Mouse (Mus musculus): ENCODE measurements around the gene Ddt. TPM values are rescaled to one million over a fixed set of nuclear protein-coding genes. Genes with fewer than 3 reads are reported as not detected.
A peak's percentile ranks its signal among the peaks of the same experiment; 100 is the strongest.
"Not testable (repeated sequence)": the region's sequence is repeated elsewhere in the genome, so short reads cannot be mapped to it uniquely, and the experiment has no call there.

Gene Ddt
- polyA plus RNA-seq, 1 experiment: 42.1 TPM

GRCm38 (mm10) chr10:75774587-75774986, 1.4 kb upstream of the Ddt start:
- Histone ChIP-seq H3K4me3 (ENCODE audit: insufficient read depth, low read length) (no peak overlapping the region), H3K4me1 (ENCODE audit: control insufficient read depth, insufficient read depth, low read length) (no peaks in the 10 kb centered on the region; the same call in 1 of the 2 replicates), H3K27ac (ENCODE audit: insufficient read depth, low read length) (no peak overlapping the region)
- TF ChIP-seq CTCF (IDR thresholded peaks at IDR 0.05; ENCODE audit: borderline replicate concordance, insufficient read depth, low read length): no peak
- no peak for TF ChIP-seq POLR2A (IDR thresholded peaks at IDR 0.05; ENCODE audit: low read depth, low read length)

GRCm38 (mm10) chr10:75774102-75774501, 888 bp upstream of the Ddt start:
- Histone ChIP-seq H3K4me1 (ENCODE audit: control insufficient read depth, insufficient read depth, low read length) (no peaks in the 10 kb centered on the region), H3K4me3 (ENCODE audit: insufficient read depth, low read length) (no peak overlapping the region), H3K27ac (ENCODE audit: insufficient read depth, low read length) (no peak overlapping the region)
- no peak for TF ChIP-seq CTCF (IDR thresholded peaks at IDR 0.05; ENCODE audit: borderline replicate concordance, insufficient read depth, low read length)
- TF ChIP-seq POLR2A (IDR thresholded peaks at IDR 0.05; ENCODE audit: low read depth, low read length): no peak

- not testable (repeated sequence) for H3K4me3 ChIP-seq (ENCODE audit: insufficient read depth, low read length); H3K4me1 ChIP-seq (ENCODE audit: control insufficient read depth, insufficient read depth, low read length); H3K27ac ChIP-seq (ENCODE audit: insufficient read depth, low read length)
Observed at GRCm38 (mm10) chr10:75767756-75768155, 5.5 kb downstream of the Ddt start.

- TF ChIP-seq CTCF (IDR thresholded peaks at IDR 0.05; ENCODE audit: borderline replicate concordance, insufficient read depth, low read length) (no peak), POLR2A (IDR thresholded peaks at IDR 0.05; ENCODE audit: low read depth, low read length) (no peak)
- Histone ChIP-seq H3K4me3 (ENCODE audit: insufficient read depth, low read length) (no peak overlapping the region), H3K4me1 (ENCODE audit: control insufficient read depth, insufficient read depth, low read length) (no peaks in the 10 kb centered on the region), H3K27ac (ENCODE audit: insufficient read depth, low read length) (no peak overlapping the region)
Observed at GRCm38 (mm10) chr10:75766856-75767255, 6.4 kb downstream of the Ddt start.

GRCm38 (mm10) chr10:75764519-75765473, 8.4 kb downstream of the Ddt start:
- no peaks in the 10 kb centered on the region for H3K4me1 ChIP-seq (ENCODE audit: control insufficient read depth, insufficient read depth, low read length)
- peak overlapping the region; percentile 94 for H3K4me3 ChIP-seq (ENCODE audit: insufficient read depth, low read length)
- TF ChIP-seq POLR2A (IDR thresholded peaks at IDR 0.05; ENCODE audit: low read depth, low read length): 0 out of 2 replicates have a peak, but pooled peaks have one; percentile 5
- no peak for TF ChIP-seq CTCF (IDR thresholded peaks at IDR 0.05; ENCODE audit: borderline replicate concordance, insufficient read depth, low read length)
- 0 out of 2 replicates have a peak overlapping the region, but pooled peaks have one; percentile 11 for H3K27ac ChIP-seq (ENCODE audit: insufficient read depth, low read length)

GRCm38 (mm10) chr10:75763682-75764518, 9.3 kb downstream of the Ddt start, which contains the start of gene Cabin1:
Cabin1 (minus strand) TSS chr10:75764341.
- 0 out of 2 replicates have a peak within 1 kb of the TSS, but pooled peaks have one; percentile 11 for H3K27ac ChIP-seq (ENCODE audit: insufficient read depth, low read length)
- TF ChIP-seq POLR2A (IDR thresholded peaks at IDR 0.05; ENCODE audit: low read depth, low read length) (peak; percentile 87), CTCF (IDR thresholded peaks at IDR 0.05; ENCODE audit: borderline replicate concordance, insufficient read depth, low read length) (no peak)

GRCm38 (mm10) chr10:75762413-75762812, 10.8 kb downstream of the Ddt start:
- no peak for TF ChIP-seq POLR2A (IDR thresholded peaks at IDR 0.05; ENCODE audit: low read depth, low read length)
- no peak for TF ChIP-seq CTCF (IDR thresholded peaks at IDR 0.05; ENCODE audit: borderline replicate concordance, insufficient read depth, low read length)
- H3K4me1 ChIP-seq (ENCODE audit: control insufficient read depth, insufficient read depth, low read length): no peaks in the 10 kb centered on the region
- no peak overlapping the region for H3K27ac ChIP-seq (ENCODE audit: insufficient read depth, low read length)
- H3K4me3 ChIP-seq (ENCODE audit: insufficient read depth, low read length): no peak overlapping the region

More at GRCm38 (mm10) chr10:75763682-75764518, 9.3 kb downstream of the Ddt start, which contains the start of gene Cabin1:
- H3K4me3 ChIP-seq (ENCODE audit: insufficient read depth, low read length): peak within 1 kb of the TSS; percentile 94
- H3K4me1 ChIP-seq (ENCODE audit: control insufficient read depth, insufficient read depth, low read length): no peaks in the 10 kb centered on the region

- Histone ChIP-seq H3K27ac (ENCODE audit: insufficient read depth, low read length) (no peak overlapping the region), H3K4me1 (ENCODE audit: control insufficient read depth, insufficient read depth, low read length) (no peaks in the 10 kb centered on the region), H3K4me3 (ENCODE audit: insufficient read depth, low read length) (no peak overlapping the region)
- TF ChIP-seq POLR2A (IDR thresholded peaks at IDR 0.05; ENCODE audit: low read depth, low read length): no peak
- no peak for TF ChIP-seq CTCF (IDR thresholded peaks at IDR 0.05; ENCODE audit: borderline replicate concordance, insufficient read depth, low read length)
Observed at GRCm38 (mm10) chr10:75760311-75760710, 12.9 kb downstream of the Ddt start.

GRCm38 (mm10) chr10:75756719-75757118, 16.5 kb downstream of the Ddt start:
- no peak for TF ChIP-seq POLR2A (IDR thresholded peaks at IDR 0.05; ENCODE audit: low read depth, low read length)
- no peak overlapping the region for H3K27ac ChIP-seq (ENCODE audit: insufficient read depth, low read length)

More at GRCm38 (mm10) chr10:75756719-75757118, 16.5 kb downstream of the Ddt start:
- no peaks in the 10 kb centered on the region for H3K4me1 ChIP-seq (ENCODE audit: control insufficient read depth, insufficient read depth, low read length)
- no peak overlapping the region for H3K4me3 ChIP-seq (ENCODE audit: insufficient read depth, low read length)
